Mouse (Mus musculus) right cerebral cortex, postnatal 14 days (tissue): ENCODE data around the gene Nrarp.

Experiments
- DNase-seq: peaks from one replicate; pipeline ENCODE4 v3.0.0; 2022

The Nrarp gene

DNA sequence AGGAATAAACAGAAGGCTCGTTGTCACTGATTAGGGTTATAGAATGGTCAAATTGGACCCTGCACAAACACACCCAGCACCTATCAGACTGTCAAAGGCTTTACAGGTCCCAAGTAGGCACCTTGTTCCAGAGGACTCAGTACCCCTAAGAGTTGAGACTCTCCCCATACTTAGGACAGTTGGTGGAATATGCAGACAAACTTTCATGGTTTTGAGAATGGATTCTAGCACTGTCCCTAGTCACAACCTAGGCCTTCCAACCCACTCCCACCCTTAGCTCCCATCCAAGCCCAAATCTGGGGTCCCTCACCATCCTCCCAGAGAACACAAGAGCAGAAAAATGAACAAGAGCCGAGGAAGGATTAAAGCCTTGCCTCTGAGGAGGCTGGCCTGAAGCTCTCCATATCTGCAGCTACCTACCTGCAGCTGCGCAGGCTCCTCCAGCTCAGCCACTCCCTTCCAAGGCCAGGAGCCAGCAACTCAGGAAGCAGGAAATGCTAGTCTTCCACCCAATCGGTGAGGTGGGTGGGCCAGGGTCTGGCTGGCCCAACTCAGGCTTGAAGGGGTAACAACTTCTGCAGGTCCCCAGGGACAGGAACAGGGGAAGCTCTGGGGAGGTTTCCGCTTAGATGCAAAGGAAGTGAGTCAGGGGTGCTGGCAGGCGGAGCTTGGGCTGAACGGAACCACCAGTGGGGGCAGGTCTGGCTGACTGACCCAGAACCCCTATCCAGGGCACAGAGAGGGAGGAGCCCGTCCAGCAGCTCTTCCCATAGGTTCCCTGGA lies 15.8 kb downstream of the Nrarp start, which contains the start of gene Tor4a:
Tor4a (minus strand) TSS at position 715 of the 783 bp plus-strand sequence.
- DNase-seq, result peak; percentile 31

DNA sequence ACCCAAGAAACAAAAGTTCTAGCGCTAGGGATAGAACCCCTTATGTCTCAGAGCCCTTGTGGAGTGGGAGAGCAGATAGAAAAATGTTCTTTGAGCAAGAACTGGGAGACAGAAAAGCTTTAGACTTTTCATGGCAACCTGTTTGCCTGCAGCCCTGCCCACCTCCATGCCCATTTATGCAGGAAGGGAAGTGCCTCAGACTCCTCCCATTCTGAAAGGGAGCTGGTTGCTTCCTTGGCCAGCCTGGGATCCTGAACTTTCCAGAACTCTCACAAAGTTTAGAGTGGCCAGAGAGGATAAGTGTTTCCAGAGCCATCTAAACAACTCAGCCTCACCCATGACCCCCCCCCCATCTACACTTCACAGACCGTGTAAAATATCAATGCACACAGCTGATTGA lies 16.6 kb downstream of the Nrarp start:
- no peak for DNase-seq

DNA sequence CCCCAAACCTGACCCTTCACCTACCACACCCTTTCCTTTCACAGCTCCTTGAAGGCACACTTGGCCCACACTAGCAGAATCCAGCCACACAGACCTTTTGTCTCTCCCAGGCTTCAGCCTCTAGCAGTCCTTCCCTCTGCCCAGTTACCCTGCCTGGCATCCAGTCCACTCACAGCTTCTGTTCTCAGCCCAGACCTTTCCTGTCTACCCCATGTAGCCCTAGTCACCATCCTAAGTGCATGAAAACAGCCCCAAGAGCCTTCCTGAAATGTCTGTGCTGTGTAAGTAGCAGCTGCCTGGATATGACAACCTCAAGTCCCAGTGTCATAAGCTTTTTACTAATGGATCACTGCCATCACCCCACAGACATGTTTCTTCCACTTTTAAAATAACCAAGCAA lies 17.4 kb downstream of the Nrarp start:
- DNase-seq, result no peak

DNA sequence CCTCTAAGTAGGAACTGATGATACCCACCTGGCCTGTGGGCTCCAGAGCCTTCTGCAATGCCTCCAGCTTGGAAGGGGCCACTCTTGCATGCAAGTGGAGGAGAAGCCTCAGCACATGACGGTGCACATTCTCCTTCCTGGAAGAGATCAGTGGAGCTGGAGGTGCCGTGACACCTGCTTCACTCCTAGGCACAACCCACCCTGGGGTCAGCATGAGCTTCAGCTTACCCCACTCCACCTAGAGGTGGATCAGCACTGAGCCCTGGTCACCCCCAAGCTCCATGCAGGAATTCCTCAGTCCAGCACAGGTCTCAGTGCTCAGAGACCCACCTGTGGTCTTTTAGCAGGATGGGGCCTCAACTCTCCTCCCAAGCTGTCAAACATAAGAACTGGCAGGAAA lies 20.1 kb downstream of the Nrarp start:
- no peak for DNase-seq

DNA sequence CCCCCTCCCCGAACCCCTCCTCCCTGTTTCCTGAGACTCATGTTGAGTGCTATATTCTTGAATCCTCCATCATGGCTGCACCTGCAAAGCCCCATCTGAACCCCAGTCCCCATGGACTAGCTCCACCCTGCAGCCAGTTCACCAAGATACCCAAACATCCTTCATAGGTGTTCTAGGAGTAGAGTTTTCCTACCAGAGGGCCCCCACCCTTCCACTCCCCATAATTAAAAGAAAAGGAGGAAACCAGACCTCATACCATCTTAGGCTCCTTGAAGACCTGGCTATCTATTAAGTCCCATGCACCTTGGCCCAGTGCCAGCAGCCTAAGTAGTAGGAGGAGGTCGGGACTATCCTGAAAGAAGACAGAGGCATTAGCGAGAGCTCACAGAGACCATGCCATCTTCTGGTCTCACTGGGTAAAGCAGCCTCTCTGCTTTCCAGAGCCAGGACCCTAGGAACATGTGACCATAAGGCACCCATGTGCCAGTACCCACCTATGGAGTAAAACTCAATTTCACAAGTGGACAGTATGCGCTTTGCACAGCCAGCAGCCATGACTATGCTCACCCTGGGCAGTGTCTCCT lies 23.2 kb downstream of the Nrarp start:
- DNase-seq, result no peak

DNA sequence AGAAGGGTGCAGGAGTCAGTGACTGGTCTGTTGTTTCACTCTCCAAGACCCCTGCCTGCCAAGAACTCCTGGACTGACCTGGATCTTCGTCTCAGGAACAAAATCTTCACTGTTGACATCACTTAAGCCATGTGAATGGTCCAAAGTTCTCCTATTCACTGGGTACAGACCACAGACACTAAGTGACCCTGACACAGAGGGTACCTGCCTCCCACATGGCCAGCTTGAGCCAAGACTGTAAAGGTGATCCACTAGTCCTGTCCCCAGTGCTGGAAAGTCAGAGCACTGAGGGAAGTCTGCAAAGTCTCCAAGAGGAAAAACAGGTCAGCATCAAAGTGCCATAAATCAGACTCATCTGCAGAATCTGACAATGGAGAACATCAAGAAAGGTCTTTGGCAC lies 27.0 kb downstream of the Nrarp start:
- DNase-seq, result no peak

DNA sequence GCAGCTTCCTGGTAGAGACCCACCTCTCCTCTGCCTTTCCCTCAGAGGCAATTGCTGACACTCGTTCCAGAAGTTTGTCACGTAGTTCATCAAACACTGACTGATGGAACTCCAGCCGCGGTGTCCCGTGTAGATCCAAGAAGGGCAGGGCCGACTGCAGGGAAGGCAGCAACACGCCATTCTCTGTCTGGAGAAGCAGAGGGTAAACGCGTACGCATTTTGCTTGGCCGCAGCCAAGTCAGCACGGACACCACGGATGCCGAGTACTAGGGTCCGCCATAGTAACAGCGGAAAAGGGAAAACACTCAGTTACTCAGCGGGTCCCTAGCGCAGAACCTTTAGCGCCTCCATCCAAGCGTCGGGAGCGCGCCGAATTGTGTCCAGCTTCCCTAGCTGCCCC lies 30.1 kb downstream of the Nrarp start:
- no peak for DNase-seq

DNA sequence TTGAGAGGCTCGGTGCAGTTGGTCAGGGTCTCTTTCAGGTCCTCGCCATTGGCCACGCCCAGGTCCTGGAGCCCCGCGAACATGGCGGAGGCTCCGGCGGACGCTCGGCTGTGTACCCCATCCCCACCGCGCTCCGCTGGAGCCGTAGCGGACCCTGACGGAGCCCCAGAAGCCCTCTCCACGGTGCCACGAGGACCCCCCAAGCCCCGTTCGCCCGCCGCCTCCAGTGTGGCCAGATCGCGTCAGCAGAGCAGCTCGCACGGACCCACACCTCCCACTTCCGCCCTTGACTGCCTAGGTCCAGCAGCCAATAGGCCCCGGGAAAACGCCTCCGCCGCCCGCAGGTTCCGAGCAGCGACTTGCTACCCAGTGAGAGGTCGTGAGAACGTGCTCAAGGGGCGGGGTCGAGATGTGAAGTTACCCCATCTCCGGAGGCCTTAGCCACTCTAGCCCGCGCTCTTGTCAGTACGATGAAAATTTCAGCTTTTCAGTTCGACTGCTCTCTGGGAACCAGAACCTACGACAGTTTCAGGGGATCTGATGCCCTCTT lies 30.6 kb downstream of the Nrarp start, which contains the start of gene Nelfb:
Nelfb (minus strand) TSS at position 369 of the 550 bp plus-strand sequence.
- peak; percentile 83 for DNase-seq

DNA sequence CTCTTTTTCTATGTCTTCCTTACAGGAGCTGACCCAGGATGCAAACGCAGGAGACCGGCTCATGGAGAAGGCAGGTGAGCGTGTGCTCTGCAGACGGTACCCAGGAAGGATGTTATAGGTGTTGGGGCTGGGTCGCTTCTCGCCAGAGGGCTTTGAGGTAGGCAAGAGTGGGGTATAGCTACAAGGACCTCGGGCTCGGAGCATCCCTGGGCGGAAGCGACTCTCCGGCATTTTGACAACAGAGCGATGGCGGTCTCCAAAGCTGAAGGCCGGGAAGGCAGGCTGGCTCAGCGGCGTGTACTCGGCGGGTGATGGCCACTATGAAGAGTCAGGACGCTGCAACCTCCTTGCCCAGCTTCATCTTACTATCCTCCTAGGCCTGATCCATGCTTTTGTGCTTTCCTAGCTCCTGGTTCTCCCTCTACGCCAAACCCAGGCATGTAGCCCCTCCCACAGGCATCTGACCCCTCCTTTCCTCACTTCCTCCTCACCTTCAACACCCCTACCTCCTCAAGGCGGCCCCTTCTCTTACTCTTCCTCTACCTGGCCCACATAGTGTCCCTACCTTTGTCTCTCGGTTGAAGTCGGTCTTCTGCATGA lies 32.8 kb downstream of the Nrarp start:
- DNase-seq, result no peak

DNA sequence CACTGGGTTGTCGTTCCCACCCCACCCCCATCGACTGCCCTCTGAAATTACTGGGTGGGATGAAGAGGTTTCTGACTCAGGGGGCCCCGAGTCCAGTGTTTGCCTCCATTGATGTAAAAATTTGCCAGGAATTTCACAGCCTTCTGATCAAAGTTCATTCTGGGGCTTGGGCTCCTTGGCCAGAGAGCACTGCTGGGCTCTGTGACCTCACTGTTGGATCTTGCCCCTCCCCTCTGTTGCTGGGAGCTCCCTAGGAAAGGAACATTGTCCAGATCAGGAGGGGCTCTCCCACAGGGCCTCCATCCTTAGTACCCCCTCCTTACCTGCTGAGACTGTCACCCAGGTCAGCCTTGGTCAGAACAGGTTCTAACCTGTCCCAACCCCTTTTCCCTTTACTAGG lies 33.9 kb downstream of the Nrarp start, which contains the start of gene Stpg3:
Stpg3 (minus strand) TSS at position 194 of the 400 bp plus-strand sequence.
- no peak for DNase-seq

DNA sequence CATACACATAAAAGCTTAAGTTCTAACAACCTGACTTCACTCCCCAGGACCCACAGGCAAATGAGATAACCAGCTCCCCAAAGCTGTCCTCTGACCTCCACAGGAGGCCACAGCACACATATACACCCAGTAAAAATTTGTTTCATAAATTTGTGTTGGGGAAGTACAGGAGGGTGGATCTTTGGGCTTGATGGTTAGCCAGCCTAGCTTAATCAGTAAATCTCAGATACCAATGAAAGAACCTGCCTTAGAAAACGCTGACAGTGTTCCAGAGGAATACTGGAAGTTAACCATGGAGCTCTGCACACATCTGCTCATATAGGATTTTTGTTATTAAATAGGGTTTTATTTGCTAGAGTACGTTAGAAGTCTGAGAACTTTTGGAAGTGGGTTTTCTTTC lies 37.1 kb downstream of the Nrarp start:
- DNase-seq, result no peak

DNA sequence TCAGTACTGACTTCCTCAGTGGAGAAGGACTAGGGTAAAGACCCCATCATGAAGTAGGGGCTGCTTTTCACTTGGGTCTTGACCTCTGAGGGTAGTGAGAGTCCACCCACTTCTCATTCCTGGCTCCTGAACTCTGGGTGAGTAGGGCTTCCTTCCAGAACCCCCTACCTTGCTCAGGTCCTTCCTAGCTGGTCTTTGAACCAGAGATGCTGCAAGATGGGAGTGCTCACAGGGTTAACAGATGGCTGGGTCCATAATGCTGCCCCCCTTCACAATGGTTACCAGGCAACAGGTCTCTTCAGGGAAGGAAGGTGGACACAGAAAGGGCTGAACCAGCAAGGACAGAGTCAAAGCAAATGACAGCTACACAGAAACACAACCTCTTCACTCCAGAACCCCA lies 37.9 kb downstream of the Nrarp start, which contains the start of gene Fam166a:
Fam166a (plus strand) TSS at position 301 of the 400 bp plus-strand sequence.
- DNase-seq, result no peak

DNA sequence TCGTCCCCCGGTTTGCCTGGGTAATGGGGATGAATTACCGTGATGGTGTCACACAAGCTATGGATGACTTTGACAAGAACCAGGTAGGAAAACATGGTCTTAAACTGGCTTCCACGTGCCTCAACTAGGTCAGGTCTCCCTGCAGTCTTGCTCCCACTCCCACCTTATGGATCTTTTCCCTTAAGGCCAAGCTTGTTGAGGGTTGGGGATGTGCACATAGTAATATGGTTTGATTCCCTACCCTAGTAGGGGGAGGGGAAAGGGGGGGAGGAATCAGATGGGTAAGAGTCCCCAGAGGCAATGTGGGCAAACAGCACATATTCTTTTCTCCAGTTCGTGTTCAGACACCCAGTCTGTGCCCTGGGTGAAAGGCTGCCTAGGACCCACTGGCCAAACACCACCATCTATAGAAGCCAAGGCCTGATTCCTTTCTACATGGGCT lies 40.8 kb downstream of the Nrarp start:
- DNase-seq, result no peak

DNA sequence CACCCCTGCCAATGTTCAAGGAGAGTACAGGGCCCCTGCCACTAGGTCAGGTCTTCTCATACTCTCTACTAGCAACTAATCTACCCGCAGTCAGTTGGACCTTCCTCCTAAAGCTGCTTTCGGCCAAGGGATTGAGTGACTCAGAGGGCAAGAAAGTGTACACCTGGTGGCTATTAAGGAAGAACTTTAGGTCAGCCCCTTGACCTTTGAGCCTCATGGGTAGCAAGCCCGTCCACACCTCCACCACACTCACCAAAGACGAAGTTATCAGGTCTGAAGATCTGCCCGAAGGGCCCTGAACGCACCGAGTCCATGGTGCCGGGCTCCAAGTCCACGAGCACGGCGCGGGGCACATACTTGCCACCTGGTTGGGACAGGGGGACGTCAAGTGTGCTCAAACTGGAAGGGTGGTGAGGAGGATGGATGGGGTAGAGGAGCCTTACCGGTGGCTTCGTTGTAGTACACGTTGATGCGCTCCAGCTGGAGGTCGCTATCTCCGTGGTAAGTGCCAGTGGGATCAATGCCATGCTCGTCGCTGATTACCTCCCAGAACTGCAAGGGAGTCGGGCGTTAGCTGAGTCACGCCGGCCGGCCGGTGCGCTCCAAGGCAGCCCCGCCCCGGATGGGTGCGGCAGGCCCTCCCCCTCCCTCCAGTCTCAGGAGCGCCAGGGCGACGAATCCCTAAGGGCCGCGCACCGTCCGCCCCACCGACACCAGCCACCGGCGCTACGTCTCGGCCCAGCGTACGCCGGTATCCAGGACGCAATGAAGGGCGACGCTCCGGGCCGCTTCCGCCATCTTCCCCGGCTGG lies 43.3 kb downstream of the Nrarp start:
- peak; percentile 77 for DNase-seq

DNA sequence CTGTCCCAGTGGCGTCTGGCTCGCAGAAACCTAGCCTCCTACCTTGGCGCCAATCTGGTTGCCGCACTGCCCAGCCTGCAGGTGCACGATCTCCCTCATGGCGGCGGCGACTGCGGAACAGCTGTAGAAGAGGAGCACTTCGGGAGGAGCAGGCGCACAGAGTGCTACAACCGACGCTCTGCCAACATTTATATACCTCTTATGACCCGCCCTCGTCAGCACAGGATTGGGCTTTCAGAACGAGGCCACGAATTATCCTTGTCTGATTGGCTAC lies 43.9 kb downstream of the Nrarp start, which contains the start of gene Tubb4b:
Tubb4b (minus strand) TSS at position 211 of the 274 bp plus-strand sequence.
- DNase-seq, result no peak

DNA sequence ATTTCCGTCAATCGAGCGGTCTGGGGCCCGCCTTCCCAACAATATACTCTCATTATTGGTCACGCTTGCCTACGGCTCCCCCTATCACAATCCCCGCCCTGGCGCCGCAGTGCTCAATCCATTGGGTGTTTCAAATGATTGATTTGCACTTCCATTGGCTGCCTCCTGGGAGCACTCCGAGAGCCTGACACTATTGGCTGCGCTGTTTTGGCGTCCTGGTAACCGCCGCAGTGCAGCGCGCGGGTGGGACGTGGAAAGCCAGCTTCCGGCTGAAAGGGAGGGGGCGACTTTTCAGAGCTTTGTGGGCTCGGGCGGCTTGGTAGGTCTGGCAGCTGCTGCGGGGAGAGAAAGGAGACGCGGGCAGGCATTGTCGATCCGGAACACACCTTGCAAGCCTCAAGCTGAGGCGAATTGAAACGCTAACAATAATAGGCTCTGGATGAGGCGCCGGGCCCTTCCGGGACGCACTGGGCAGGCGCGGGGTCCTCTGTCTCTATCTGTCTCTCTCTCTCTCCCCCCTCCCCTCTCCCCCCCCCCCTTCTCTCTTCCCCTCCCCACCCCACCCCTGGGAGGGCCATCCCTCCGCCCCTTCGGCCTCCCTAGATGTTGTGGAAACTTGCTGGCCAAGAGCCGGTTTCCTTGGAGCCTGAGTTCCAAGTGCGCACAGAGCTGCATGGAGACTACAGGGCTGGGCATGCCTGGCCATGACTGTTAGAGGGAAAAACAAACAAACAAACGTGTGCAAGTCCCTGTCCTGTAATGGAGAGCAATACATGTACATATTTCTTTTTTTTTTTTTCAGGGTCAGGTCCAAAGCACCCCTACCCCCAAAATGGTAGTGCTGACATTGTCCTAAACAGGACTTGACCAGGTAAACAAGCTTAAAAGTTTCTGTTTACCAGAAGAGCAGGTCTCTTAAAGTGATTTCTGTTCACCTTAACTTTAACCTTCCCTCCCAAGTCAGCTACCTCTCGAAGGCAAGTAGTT lies 44.5 kb downstream of the Nrarp start:
- peak; percentile 96 for DNase-seq

DNA sequence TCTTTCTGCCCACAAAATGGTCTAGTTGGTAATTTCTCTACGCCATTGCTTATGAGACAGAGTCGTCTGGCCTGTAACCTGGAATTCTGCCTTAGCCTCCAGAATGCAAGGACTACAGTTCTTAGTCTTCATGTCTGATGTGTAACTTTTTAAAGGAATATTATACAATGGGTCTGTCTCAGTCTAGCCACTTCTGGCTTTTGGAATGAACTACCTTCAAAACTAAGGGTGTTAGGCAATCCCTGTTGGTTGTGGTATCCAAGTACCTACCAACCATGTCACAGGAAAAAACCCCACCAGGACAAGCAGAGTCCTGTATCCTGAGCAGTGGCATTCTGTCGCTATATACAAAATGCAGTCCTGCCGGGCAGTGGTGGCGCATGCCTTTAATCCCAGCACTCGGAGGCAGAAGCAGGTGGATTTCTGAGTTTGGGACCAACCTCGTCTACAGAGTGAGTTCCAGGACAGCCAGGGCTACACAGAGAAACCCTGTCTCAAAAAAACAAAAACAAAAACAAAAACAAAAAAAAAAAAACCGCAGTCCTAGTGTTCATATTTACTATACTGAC lies 45.3 kb downstream of the Nrarp start:
- DNase-seq, result no peak

DNA sequence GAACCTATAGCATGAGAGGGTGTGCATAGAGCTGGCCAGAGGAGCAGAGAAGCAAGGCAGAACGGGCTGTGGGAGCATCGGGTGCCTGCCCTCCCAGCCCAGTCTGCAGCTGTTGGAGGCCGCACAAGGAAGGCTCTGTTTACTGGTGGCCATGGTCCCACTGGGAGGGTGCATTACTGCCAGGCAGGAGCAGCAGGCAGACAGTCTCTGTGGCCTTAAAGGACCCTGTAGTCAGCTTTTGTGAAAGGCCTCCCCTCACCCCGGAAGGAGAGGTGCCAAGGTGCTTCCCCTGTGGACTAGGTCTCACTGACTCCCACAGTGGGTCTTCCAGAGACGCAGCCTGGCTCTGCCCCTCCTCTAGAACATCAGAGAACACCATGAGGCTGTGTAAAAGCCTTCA lies 46.3 kb downstream of the Nrarp start:
- peak; percentile 37 for DNase-seq

DNA sequence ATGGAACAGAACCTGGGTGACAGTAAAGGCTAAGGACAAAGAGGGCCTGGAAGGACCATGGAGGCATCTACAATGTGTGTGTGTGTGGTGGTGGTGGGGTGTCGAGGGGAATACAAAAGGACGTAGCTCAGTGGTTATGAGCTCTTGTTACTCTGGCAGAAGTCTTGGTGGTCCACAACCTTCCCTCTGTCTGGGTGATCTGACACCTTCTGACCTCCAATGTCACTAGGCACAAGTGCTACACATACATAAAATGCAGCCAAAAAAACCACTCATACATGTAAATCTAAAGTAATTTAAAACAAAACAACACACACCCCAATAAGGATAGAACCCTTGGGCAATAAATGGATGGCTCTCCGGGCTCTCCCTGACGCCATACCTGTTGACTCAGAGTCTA lies 46.8 kb downstream of the Nrarp start:
- no peak for DNase-seq

DNA sequence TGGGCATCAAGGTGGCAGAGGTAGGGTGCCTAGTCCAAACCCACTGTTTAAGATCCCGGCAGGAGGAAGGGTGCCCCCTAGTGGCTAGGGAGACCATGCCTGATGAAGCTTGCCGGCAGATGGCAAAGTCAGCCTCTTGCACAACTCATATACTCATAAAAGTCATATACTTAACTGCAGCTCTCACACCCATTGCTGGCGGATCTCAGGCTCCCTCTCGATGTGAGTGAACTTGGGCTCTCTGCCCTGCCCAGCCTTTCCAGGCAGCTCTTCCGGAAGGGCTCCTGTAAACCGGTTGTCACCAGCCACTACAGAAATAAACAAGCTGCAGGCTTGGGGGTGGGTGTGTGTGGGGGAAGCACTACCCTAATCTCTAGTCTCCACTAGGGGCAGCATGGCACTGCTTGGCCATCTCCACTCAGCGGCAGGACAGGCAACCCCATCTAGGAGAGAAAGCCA lies 47.9 kb downstream of the Nrarp start:
- peak; percentile 84 for DNase-seq

DNA sequence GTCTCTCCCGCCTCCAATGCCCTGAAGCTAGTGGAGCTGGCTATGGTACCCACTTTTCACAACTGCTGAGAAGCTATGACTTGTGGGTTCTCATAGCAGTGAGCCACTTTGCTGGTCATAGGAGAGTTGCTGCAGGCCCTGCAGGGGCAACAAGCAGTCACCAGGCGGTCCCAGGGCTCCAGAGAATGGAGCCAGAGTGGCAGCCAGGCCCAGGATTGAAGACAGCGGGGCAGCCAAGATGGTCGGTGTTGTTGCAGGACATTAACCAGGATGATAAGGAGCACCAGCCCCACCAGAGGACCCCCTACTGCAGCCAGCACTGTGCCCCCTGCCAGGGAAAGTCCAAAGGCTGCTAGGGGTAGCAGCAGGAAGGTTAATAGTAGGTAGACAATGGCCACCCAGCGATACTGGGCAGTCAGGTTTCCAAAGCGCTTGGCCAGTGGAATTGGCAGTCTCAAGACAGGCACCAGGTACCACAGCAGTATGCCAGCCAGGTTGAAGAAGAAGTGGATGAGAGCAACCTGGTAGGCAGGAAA lies 48.5 kb downstream of the Nrarp start:
- DNase-seq, result no peak
